Mouse (Mus musculus) ES-Bruce4 (cell line): Measurements from ENCODE around the gene Man2a2. TPM values are rescaled to one million over a fixed set of nuclear protein-coding genes. Genes with fewer than 3 reads are reported as not detected.

Experiments used
- H3K27ac ChIP-seq: 2 replicates; pipeline ENCODE4 v1.5.1; 2012; ENCODE audit warnings: low read length, inconsistent platforms; ENCODE audit not compliant: insufficient read depth
- H3K27me3 ChIP-seq: 2 replicates; pipeline ENCODE4 v1.6.1; 2012; ENCODE audit warnings: mild to moderate bottlenecking, low read length, inconsistent platforms; ENCODE audit not compliant: control insufficient read depth, poor library complexity, insufficient read depth, severe bottlenecking
- H3K36me3 ChIP-seq: 2 replicates; pipeline ENCODE4 v1.6.1; 2012; ENCODE audit warnings: inconsistent platforms, mild to moderate bottlenecking, low read length, moderate library complexity; ENCODE audit not compliant: control insufficient read depth, poor library complexity, insufficient read depth, severe bottlenecking
- H3K4me1 ChIP-seq: one replicate; pipeline ENCODE4 v1.8.1; 2011; ENCODE audit warnings: low read length; ENCODE audit not compliant: control insufficient read depth, insufficient read depth
- H3K4me3 ChIP-seq: 2 replicates; pipeline ENCODE4 v1.5.1; 2011; ENCODE audit warnings: low read depth, mild to moderate bottlenecking, low read length
- H3K9ac ChIP-seq: 2 replicates; pipeline ENCODE4 v1.6.1; 2012; ENCODE audit warnings: low read depth, mild to moderate bottlenecking, inconsistent platforms; ENCODE audit not compliant: poor library complexity, severe bottlenecking
- H3K9me3 ChIP-seq: replicated peaks from 2 replicates; pipeline ENCODE4 v1.6.1; 2012; ENCODE audit warnings: mild to moderate bottlenecking, low read length, inconsistent platforms; ENCODE audit not compliant: control insufficient read depth, poor library complexity, insufficient read depth, severe bottlenecking
- CTCF ChIP-seq: IDR thresholded peaks from one replicate; pipeline ENCODE4 v1.8.1; 2011; ENCODE audit warnings: low read depth, low read length
- EP300 ChIP-seq: IDR thresholded peaks from 2 replicates; pipeline ENCODE4 v1.6.1; 2011; ENCODE audit warnings: low read depth, low read length; ENCODE audit not compliant: insufficient read depth
- POLR2A ChIP-seq: IDR thresholded peaks from one replicate; pipeline ENCODE4 v1.8.1; 2011; ENCODE audit warnings: low read length; ENCODE audit not compliant: insufficient read depth
- polyA plus RNA-seq: library from polyadenylated mRNA; stranded (reverse); fragments of >200 nt; gene quantifications from 2 replicates; pipeline ENCODE4 v1.2.4, GENCODE M21; 2011; ENCODE audit warnings: low read depth; ENCODE audit not compliant: missing spikeins, insufficient read depth, insufficient read length

The Man2a2 gene
- polyA plus RNA-seq, 1 experiment, result 18.1 TPM

GRCm38 (mm10) chr7:80414303-80414855 is 43.2 kb upstream of the Man2a2 start:
- Histone ChIP-seq H3K9me3 (no peaks in the 10 kb centered on the region), H3K4me1 (no peaks in the 10 kb centered on the region), H3K4me3 (no peak overlapping the region), H3K36me3 (no peaks in the 10 kb centered on the region), H3K9ac (no peak overlapping the region), H3K27me3 (no peaks in the 10 kb centered on the region), H3K27ac (no peak overlapping the region)
- TF ChIP-seq CTCF, result no peak
- TF ChIP-seq POLR2A, result no peak
- TF ChIP-seq EP300, result no peak

DNA sequence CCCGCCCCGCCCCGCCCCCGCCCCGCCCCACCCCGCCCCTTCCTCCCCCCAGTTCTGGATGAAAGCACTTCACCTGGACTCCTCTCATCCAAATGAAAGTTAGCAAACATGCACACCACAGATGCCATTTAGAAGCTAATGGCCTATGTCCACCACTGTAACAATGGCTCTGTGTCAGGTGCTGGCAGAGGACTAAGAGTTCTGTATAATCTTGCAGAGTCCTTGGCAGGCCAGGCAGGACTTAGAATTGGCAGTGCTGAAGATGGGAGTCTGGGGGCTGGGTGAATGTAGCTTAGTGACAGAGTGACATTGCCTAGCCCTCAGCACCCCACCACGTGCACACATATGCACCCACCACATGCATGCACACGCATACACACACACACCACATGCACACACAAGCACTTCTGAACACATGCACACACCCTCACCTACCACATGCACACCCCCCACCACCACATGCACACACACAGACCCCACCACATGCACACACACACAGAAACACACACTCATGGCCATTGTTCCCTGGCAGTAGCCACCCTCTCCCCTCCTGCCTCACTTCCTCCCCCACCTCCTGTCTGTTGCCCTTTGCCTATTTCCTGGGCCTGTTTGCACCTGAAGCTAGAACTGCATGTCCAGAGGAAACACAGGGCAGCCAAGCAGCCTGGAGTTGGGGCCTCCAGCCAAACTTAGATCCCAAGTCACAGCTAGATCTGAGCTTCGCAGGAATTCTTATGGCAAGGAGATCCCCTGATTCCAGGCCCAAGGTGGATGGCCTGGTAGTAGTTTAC is 42.5 kb upstream of the Man2a2 start:
- no peaks in the 10 kb centered on the region for H3K9me3 ChIP-seq
- TF ChIP-seq CTCF (no peak), EP300 (no peak), POLR2A (no peak)
- H3K36me3 ChIP-seq, result no peaks in the 10 kb centered on the region
- no peak overlapping the region for H3K27ac ChIP-seq
- no peak overlapping the region for H3K9ac ChIP-seq
- no peak overlapping the region for H3K4me3 ChIP-seq
- H3K4me1 ChIP-seq, result no peaks in the 10 kb centered on the region
- no peaks in the 10 kb centered on the region for H3K27me3 ChIP-seq

- Histone ChIP-seq H3K9me3 (no peaks in the 10 kb centered on the region), H3K4me3 (no peak overlapping the region), H3K9ac (no peak overlapping the region), H3K36me3 (no peaks in the 10 kb centered on the region), H3K27me3 (no peaks in the 10 kb centered on the region), H3K4me1 (no peaks in the 10 kb centered on the region), H3K27ac (no peak overlapping the region)
- no peak for TF ChIP-seq POLR2A
- no peak for TF ChIP-seq CTCF
- TF ChIP-seq EP300, result no peak
Measured at GRCm38 (mm10) chr7:80412781-80413180, 41.6 kb upstream of the Man2a2 start.

GRCm38 (mm10) chr7:80412279-80412678 is 41.1 kb upstream of the Man2a2 start:
- Histone ChIP-seq H3K27ac (no peak overlapping the region), H3K9me3 (no peaks in the 10 kb centered on the region), H3K9ac (no peak overlapping the region), H3K27me3 (no peaks in the 10 kb centered on the region), H3K4me1 (no peaks in the 10 kb centered on the region), H3K36me3 (no peaks in the 10 kb centered on the region), H3K4me3 (no peak overlapping the region)
- TF ChIP-seq CTCF (no peak), EP300 (no peak), POLR2A (no peak)

GRCm38 (mm10) chr7:80410380-80410779 is 39.2 kb upstream of the Man2a2 start:
- TF ChIP-seq POLR2A (no peak), EP300 (no peak), CTCF (no peak)
- no peaks in the 10 kb centered on the region for H3K27me3 ChIP-seq
- H3K27ac ChIP-seq, result no peak overlapping the region
- H3K4me3 ChIP-seq, result no peak overlapping the region
- H3K4me1 ChIP-seq, result no peaks in the 10 kb centered on the region
- no peaks in the 10 kb centered on the region for H3K9me3 ChIP-seq
- H3K36me3 ChIP-seq, result no peaks in the 10 kb centered on the region
- no peak overlapping the region for H3K9ac ChIP-seq

DNA sequence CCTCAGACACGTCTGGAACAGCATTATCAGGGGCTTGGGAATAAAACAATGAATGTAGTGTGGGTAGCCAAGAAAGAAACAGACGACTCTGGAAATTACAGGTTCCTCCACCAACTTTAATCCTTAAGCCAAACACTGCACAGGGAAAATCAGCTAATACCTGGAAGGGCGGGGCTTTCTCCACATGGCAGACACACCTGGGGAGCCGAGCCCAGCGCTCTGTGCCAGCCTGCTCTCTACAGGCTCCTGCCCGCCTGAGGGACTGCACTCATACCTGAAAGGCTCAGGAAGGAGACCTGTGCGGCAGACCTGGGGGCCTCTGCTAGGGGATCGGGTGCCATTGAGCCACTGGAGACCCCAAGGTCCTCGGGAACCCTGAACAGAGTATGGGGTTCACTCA is 36.5 kb upstream of the Man2a2 start:
- H3K36me3 ChIP-seq, result no peaks in the 10 kb centered on the region
- no peak overlapping the region for H3K9ac ChIP-seq
- TF ChIP-seq EP300 (no peak), POLR2A (no peak), CTCF (no peak)
- H3K4me3 ChIP-seq, result no peak overlapping the region
- H3K27me3 ChIP-seq, result no peaks in the 10 kb centered on the region
- no peak overlapping the region for H3K27ac ChIP-seq
- H3K4me1 ChIP-seq, result peaks cover 1% of the 10 kb centered on the region
- no peaks in the 10 kb centered on the region for H3K9me3 ChIP-seq
